Mouse (Mus musculus): ENCODE results near the gene Rbbp4.

GRCm38 (mm10) chr4:129284685-129285084 is 50.5 kb downstream of the Rbbp4 start:
- TF ChIP-seq POLR2A (IDR thresholded peaks at IDR 0.05; ENCODE audit: control insufficient read depth, extremely low read depth, insufficient read depth, low read length, poor library complexity) (no peak), CTCF (IDR thresholded peaks at IDR 0.05; ENCODE audit: borderline replicate concordance, control insufficient read depth, extremely low read depth, insufficient read depth, low read length, poor library complexity) (no peak)
